Mouse (Mus musculus): ENCODE measurements around the gene Armc7.

GRCm38 (mm10) chr11:115516942-115517341, 41.5 kb downstream of the Armc7 start:
- TF ChIP-seq POLR2A (IDR thresholded peaks at IDR 0.05; ENCODE audit: borderline replicate concordance, insufficient read depth, low read length) (no peak), CTCF (IDR thresholded peaks at IDR 0.05; ENCODE audit: borderline replicate concordance, insufficient read depth, low read depth, low read length) (no peak)

Data from cerebellum, adult 2 months (tissue).